Mouse (Mus musculus): ENCODE results near the gene Slc2a3.

DNA sequence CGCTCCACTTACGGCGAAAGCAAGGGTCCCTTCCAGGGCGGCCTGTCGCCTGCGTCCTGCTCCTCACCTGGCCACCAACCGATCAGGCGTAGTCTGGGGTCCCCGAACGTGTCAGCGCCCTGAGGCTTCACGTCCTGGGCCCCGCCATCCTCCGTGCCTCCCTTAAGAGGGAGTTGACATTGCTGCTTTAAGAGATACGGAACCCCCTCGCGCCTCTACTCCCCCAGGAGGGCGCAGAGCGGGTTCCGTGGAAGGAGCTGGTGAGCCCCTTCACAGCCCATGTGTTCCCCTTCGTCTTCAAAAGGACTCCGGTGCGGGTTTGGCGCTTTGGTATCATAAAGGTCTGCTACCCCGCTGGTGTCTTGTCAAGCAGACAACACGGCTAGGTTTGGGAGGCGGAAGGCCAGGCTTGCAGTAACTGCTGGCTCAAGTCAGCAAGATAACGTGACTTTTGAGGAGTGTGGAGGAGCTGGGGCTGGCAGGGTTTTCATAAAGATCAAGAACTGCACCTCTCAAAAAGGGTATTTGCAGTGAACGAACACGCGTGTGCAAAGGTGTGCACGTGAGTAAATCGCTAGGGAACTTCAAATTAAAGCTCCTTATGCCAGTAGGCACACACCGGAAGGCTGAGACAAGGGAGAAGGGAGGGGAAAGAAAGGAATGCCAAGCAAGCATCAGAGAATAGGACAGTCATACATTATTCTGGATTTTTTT, 518 bp upstream of the Slc2a3 start:
- TF ChIP-seq CTCF (IDR thresholded peaks at IDR 0.05; ENCODE audit: borderline replicate concordance, insufficient read depth, low read depth, low read length) (no peak), POLR2A (IDR thresholded peaks at IDR 0.05; ENCODE audit: borderline replicate concordance, insufficient read depth, low read length) (no peak)

All from cerebellum, adult 2 months (tissue).